Mouse (Mus musculus) heart, adult 2 months (tissue): ENCODE data around the gene Scn3b. TPM values are rescaled to one million over a fixed set of nuclear protein-coding genes. Genes with fewer than 3 reads are reported as not detected.

Experiments
- DNase-seq, 2 experiments: peaks; one replicate each; pipeline ENCODE4 v3.0.0; 2021
- H3K27ac ChIP-seq: fragments of 200-600 bp; 2 replicates; pipeline ENCODE4 v1.8.1; 2022
- H3K27me3 ChIP-seq: fragments of 200-500 bp; 2 replicates; pipeline ENCODE4 v1.6.1; 2012; ENCODE audit warnings: mild to moderate bottlenecking, low read length, inconsistent platforms, mixed read lengths; ENCODE audit not compliant: control insufficient read depth, insufficient read depth
- H3K36me3 ChIP-seq: fragments of 200-500 bp; 2 replicates; pipeline ENCODE4 v1.6.1; 2012; ENCODE audit warnings: low read length, inconsistent platforms; ENCODE audit not compliant: control insufficient read depth, insufficient read depth
- H3K4me1 ChIP-seq: fragments of 200-500 bp; 2 replicates; pipeline ENCODE4 v1.6.1; 2011; ENCODE audit warnings: low read length; ENCODE audit not compliant: control insufficient read depth, insufficient read depth
- H3K4me3 ChIP-seq: fragments of 200-600 bp; 2 replicates; pipeline ENCODE4 v1.8.1; 2022
- H3K79me2 ChIP-seq: fragments of 200-500 bp; replicated peaks from 2 replicates; pipeline ENCODE4 v1.6.1; 2012; ENCODE audit warnings: mild to moderate bottlenecking, inconsistent platforms, low read length, moderate library complexity, mixed read lengths; ENCODE audit not compliant: control insufficient read depth, insufficient read depth
- H3K9ac ChIP-seq: fragments of 200-500 bp; 2 replicates; pipeline ENCODE4 v1.6.1; 2012; ENCODE audit warnings: low read depth, mild to moderate bottlenecking, control low read depth, inconsistent platforms, low read length, mixed read lengths
- CTCF ChIP-seq: fragments of 200-600 bp; IDR thresholded peaks from 2 replicates; pipeline ENCODE4 v1.8.1; 2022; ENCODE audit warnings: antibody characterized with exemption, mild to moderate bottlenecking, moderate library complexity
- EP300 ChIP-seq: fragments of 200-500 bp; IDR thresholded peaks from 2 replicates; pipeline ENCODE4 v1.6.1; 2011; ENCODE audit warnings: low read depth, low read length, control low read depth; ENCODE audit not compliant: insufficient read depth
- POLR2A ChIP-seq: fragments of 200-500 bp; IDR thresholded peaks from 2 replicates; pipeline ENCODE4 v1.6.1; 2011; ENCODE audit warnings: mild to moderate bottlenecking, low read depth, low read length, control low read depth; ENCODE audit not compliant: insufficient read depth
- WGBS: fragments of 180-500 bp; shearing (Covaris S2); methylation state at CpG from one replicate; pipeline ENCODE4 v1.1.7; 2018; 5-methylcytosine and 5-hydroxymethylcytosine counted together
- intact Hi-C: fragments of 180-260 bp; cut with DNase I; formaldehyde crosslinking; loops from one replicate; pipeline ENCODE4 v1.15.1; 2025
- polyA plus RNA-seq: library from polyadenylated mRNA; depleted of rRNA; stranded (reverse); fragments of >200 nt; gene quantifications from 2 replicates; pipeline ENCODE4 v1.2.3, GENCODE M21; 2012
- total RNA-seq, 2 experiments: library from RNA; stranded (reverse); gene quantifications; 2 replicates each; pipeline ENCODE4 v1.2.3; 2021

Gene Scn3b
- total and polyA plus RNA-seq, 3 experiments: 0.70 to 2.0 (median 0.96) TPM

- intact Hi-C loops: no loop called here
- Histone ChIP-seq H3K27me3 (no peaks in the 10 kb centered on the region), H3K36me3 (peaks cover 5% of the 10 kb centered on the region), H3K4me3 (no peak overlapping the region), H3K27ac (no peak overlapping the region), H3K9ac (no peak overlapping the region), H3K4me1 (no peaks in the 10 kb centered on the region), H3K79me2 (no peaks in the 10 kb centered on the region)
- WGBS: 91% methylated on average over 8 of the region's 8 CpGs
- no peak for DNase-seq
- no peak for TF ChIP-seq POLR2A
- TF ChIP-seq EP300: no peak
- no peak for TF ChIP-seq CTCF
These were observed 24.3 kb downstream of the Scn3b start for GRCm38 (mm10) chr9:40293286-40293685.

DNA sequence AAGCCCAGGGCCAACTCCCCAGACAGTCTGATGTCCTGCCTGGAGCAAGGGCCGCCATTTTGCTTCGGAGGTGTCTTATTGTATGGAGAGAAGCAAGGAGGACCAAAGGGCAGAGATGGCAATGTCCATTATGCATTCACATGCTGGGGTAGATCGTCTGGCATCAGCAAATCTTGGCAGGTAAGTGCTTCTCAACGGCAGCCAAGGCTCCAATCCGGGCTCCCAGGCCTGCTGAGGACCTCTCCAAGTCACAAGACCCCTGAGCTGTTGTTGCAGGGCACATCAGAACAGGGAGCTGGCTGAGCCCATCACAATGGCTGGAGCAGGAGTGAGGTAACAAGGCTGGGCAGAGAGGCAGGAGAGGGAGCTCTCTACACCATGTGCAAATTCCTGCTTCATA lies 24.7 kb downstream of the Scn3b start:
- Histone ChIP-seq H3K36me3 (peaks cover 5% of the 10 kb centered on the region), H3K27me3 (no peaks in the 10 kb centered on the region), H3K27ac (no peak overlapping the region), H3K4me1 (no peaks in the 10 kb centered on the region), H3K79me2 (no peaks in the 10 kb centered on the region), H3K4me3 (no peak overlapping the region), H3K9ac (no peak overlapping the region)
- no peak for TF ChIP-seq POLR2A
- TF ChIP-seq CTCF: no peak
- TF ChIP-seq EP300: no peak
- WGBS: 85% methylated on average over 5 of the region's 5 CpGs
- intact Hi-C loops: no loop called here
- no peak for DNase-seq

DNA sequence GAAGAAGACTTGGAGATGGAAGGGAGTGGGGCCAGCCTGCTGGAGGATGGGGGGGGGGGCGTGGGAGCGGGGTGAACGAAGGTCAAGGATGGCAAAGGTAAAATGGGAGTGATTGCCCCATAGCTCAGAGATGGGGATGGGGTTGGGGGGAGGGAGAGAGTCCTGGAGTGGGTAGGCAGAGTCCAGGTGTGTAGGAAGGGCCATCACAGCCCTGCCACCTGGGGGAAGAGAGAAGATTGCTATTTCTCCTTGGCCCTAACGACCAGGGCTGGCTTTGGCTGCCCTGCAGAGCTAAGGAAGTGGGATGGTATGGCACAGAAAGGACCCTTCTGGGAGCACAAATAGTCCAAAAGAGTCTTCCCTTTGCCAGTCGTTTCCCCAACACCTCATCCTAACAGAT lies 25.2 kb downstream of the Scn3b start:
- WGBS: 94% methylated on average over 5 of the region's 5 CpGs
- Histone ChIP-seq H3K36me3 (peaks cover 5% of the 10 kb centered on the region), H3K9ac (no peak overlapping the region), H3K27me3 (no peaks in the 10 kb centered on the region), H3K79me2 (no peaks in the 10 kb centered on the region), H3K4me3 (no peak overlapping the region), H3K4me1 (no peaks in the 10 kb centered on the region), H3K27ac (no peak overlapping the region)
- no peak for TF ChIP-seq POLR2A
- no peak for TF ChIP-seq CTCF
- no peak for TF ChIP-seq EP300
- DNase-seq: no peak
- intact Hi-C loops: no loop called here

DNA sequence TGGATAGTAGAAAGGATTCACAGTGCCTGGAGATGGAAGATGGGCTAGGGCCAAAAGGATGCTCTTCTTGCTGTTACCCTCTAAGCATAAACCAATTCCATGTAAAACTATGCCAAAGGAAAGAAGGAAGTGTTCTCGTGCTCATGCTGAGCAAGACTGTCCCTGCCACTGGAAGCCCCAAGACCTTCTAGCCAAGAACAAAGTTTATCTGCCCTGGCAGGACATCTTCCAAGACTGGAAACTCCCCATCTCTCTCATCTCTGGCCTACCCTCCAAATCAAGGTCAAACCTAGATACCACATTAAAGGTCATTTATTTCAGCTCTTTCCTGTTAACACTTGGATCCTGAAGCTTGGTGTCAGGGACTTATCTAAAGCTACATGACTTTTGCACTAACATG lies 25.8 kb downstream of the Scn3b start:
- WGBS: 45% methylated on average over 1 of the region's 1 CpGs
- H3K4me3 ChIP-seq: no peak overlapping the region
- DNase-seq: no peak
- no peak overlapping the region for H3K9ac ChIP-seq
- no peaks in the 10 kb centered on the region for H3K27me3 ChIP-seq
- H3K27ac ChIP-seq: no peak overlapping the region
- no peaks in the 10 kb centered on the region for H3K4me1 ChIP-seq
- intact Hi-C loops: no loop called here
- peaks cover 5% of the 10 kb centered on the region for H3K36me3 ChIP-seq
- no peaks in the 10 kb centered on the region for H3K79me2 ChIP-seq
- TF ChIP-seq CTCF (no peak), EP300 (no peak), POLR2A (no peak)

DNA sequence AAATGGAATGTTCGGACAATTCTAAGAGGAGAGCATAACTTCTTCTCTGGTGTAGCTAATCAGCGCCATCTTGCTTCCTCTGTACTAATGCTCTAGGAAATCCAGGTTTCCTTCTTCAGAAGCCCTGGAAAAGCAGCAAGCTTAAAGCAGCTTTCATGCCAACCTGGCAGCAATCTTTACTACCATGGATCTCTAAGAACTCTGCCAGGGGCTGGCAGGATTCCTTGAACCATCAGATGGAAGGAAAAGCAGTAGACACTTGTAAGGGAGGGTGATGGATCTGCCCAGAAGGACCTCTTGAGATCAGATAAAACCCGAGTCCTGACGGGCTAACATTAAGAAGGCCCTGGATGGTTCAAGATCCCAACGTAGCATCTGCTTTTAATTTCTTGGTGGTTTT lies 27.2 kb downstream of the Scn3b start:
- WGBS: 95% methylated on average over 5 of the region's 5 CpGs
- intact Hi-C loops: no loop called here
- H3K9ac ChIP-seq: no peak overlapping the region
- H3K36me3 ChIP-seq: peaks cover 5% of the 10 kb centered on the region
- H3K4me3 ChIP-seq: no peak overlapping the region
- no peaks in the 10 kb centered on the region for H3K27me3 ChIP-seq
- TF ChIP-seq CTCF: no peak
- no peak for TF ChIP-seq POLR2A
- TF ChIP-seq EP300: no peak
- no peak overlapping the region for H3K27ac ChIP-seq
- DNase-seq: no peak
- H3K79me2 ChIP-seq: no peaks in the 10 kb centered on the region
- no peaks in the 10 kb centered on the region for H3K4me1 ChIP-seq

- Histone ChIP-seq H3K27me3 (no peaks in the 10 kb centered on the region), H3K27ac (no peak overlapping the region), H3K9ac (no peak overlapping the region), H3K36me3 (peaks cover 5% of the 10 kb centered on the region), H3K79me2 (no peaks in the 10 kb centered on the region), H3K4me3 (no peak overlapping the region), H3K4me1 (no peaks in the 10 kb centered on the region)
- TF ChIP-seq CTCF: no peak
- TF ChIP-seq POLR2A: no peak
- no peak for TF ChIP-seq EP300
- intact Hi-C loops: no loop called here
- DNase-seq: no peak
- 80% methylated on average over 9 of the region's 9 CpGs for WGBS
These were observed 29.0 kb downstream of the Scn3b start for GRCm38 (mm10) chr9:40297969-40298368.
